Mouse (Mus musculus) granulocyte monocyte progenitor cell, adult 5-6 weeks (primary cell): ENCODE results near the gene Papola. TPM values are rescaled to one million over a fixed set of nuclear protein-coding genes. Genes with fewer than 3 reads are reported as not detected.
"Not testable (repeated sequence)": the region's sequence is repeated elsewhere in the genome, so short reads cannot be mapped to it uniquely, and the experiment has no call there.

ENCODE experiments used
- ATAC-seq: replicated peaks from 2 replicates; pipeline ENCODE4 v1.8.0; 2016; ENCODE audit warnings: mild to moderate bottlenecking, moderate TSS enrichment, inconsistent platforms; ENCODE audit not compliant: poor library complexity, severe bottlenecking
- total RNA-seq, 2 experiments: library from RNA; stranded (forward) in 1 of 2; stranded (reverse) in 1 of 2; fragments of 200-712, 200-1000 nt in 1 of 2; fragments of >200 nt in 1 of 2; fragmentation: Nextera tagmentation in 1 of 2; gene quantifications; 2 replicates each; pipeline ENCODE4 v1.2.3; 2014 to 2017

The Papola gene
- total RNA-seq, 2 experiments from 2014 or later = 111 to 143 TPM

- no peak for ATAC-seq
Observed at GRCm38 (mm10) chr12:105798001-105798400, 13.5 kb downstream of the Papola start.

GRCm38 (mm10) chr12:105805790-105806189 lies 21.3 kb downstream of the Papola start:
- no peak for ATAC-seq

DNA sequence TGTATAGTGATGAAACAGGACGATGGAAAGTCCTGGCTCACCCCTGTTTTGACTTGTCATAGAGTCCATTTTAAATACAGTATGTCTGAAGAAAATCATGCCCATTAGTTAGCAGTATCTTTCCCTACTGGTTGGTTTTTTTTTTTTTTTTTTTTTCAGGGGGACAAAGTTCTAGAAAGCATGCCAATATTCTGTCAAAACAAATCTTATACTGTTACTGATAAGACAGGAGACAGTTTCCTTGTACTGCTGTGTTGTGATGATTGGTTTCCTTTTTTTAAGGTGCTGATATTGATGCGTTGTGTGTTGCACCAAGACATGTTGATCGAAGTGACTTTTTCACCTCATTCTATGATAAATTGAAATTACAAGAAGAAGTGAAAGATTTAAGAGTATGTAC lies 21.7 kb downstream of the Papola start:
- ATAC-seq = no peak

GRCm38 (mm10) chr12:105807416-105807815 lies 22.9 kb downstream of the Papola start:
- no peak for ATAC-seq

DNA sequence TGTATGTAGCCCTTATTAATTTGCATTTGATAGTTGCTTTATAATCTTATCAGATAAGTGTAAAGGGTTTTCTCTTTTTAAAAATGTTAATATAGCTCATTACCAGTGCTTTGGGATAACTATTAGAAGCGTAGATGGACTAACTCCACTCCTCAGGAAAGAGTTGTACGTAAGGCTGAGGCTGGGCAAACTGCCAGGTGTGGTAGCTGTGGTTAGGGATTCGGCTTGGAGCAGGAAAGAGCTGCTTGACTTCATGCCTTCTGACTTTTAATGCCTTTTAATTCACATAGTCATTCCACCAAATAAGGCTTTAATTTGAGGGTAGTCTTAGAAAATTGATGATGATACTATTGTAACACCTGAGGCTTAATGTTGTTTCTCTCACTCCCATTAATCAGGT lies 24.5 kb downstream of the Papola start:
- no peak for ATAC-seq

GRCm38 (mm10) chr12:105810608-105811007 lies 26.1 kb downstream of the Papola start:
- no peak for ATAC-seq

DNA sequence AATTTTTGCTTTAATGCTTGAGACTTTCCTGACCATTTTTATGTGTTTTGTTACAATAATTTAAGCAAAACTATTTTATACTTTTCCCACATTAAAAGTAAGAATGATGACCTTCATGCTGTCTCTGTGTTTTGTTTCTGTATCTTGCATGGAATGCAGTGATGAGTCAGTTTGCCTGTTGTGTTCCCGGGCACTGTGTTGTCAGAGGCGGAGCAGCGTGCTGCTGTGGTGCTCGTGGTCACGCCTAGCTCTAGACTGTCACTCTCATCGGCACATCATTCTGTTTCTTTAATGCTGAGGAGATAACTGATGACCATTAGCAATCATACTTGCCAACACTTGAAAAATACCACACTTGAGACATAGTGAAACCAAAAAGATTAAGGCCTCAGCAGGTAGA lies 29.5 kb downstream of the Papola start:
- no peak for ATAC-seq

GRCm38 (mm10) chr12:105823472-105823871 lies 39.0 kb downstream of the Papola start:
- ATAC-seq = peak; percentile 67

GRCm38 (mm10) chr12:105824743-105825142 lies 40.2 kb downstream of the Papola start:
- no peak for ATAC-seq

GRCm38 (mm10) chr12:105825266-105825665 lies 40.8 kb downstream of the Papola start:
- ATAC-seq = no peak

GRCm38 (mm10) chr12:105832541-105832940 lies 48.0 kb downstream of the Papola start:
- no peak for ATAC-seq

GRCm38 (mm10) chr12:105834926-105835325 lies 50.4 kb downstream of the Papola start:
- ATAC-seq = no peak

- no peak for ATAC-seq
Observed at GRCm38 (mm10) chr12:105835571-105835970, 51.1 kb downstream of the Papola start.

- ATAC-seq = no peak
Observed at GRCm38 (mm10) chr12:105836196-105836595, 51.7 kb downstream of the Papola start.

GRCm38 (mm10) chr12:105839096-105839495 lies 54.6 kb downstream of the Papola start:
- peak; percentile 44 for ATAC-seq

- ATAC-seq = not testable (repeated sequence)
Observed at GRCm38 (mm10) chr12:105840545-105840944, 56.1 kb downstream of the Papola start.

GRCm38 (mm10) chr12:105843243-105844005 lies 58.9 kb downstream of the Papola start:
- no peak for ATAC-seq

- no peak for ATAC-seq
Observed at GRCm38 (mm10) chr12:105844406-105844805, 59.9 kb downstream of the Papola start.

DNA sequence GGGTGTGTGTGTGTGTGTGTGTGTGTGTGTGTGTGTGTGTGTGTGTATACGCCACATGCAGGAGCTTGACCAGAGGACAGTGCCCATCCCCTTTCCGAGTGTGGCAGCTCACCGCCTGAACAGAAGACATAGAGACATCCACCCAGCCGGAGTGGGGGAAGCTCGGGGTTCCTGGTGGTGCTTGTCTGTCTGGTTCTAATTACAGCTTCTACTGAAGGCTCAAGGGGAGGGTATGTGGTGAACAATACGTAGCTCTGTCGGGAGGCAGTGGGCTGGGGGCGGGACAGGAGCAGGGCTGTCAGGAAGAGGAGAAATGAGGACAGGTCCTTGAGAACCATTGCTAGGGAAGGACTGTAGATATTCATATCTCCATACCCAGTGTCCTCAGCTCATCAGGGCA lies 64.6 kb downstream of the Papola start:
- ATAC-seq = no peak

GRCm38 (mm10) chr12:105850675-105851074 lies 66.2 kb downstream of the Papola start:
- ATAC-seq = no peak

- ATAC-seq = no peak
Observed at GRCm38 (mm10) chr12:105852798-105853197, 68.3 kb downstream of the Papola start.

DNA sequence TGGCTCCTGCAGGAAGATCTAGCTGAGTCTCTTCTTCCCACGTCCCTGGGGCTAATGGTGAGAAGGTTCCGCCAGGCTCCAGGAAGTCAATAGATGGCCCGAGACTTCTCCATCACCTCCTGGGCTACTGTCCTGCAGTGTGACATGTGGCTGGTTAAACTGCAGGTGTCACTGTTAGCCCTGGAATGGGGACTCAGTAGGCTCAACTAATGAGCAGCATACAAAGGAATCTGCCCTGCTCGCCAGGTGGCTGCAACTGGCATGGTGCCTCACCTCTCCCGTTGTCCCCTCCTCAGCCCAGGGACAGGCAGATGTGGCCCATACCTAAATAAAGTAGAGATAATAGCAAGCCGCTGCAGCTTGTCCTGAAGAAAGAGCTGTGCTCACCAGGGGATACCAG lies 70.1 kb downstream of the Papola start:
- peak; percentile 48 for ATAC-seq
